ENCODE assay signal across 18 mouse cellular contexts in genomic region chr5:111428882-111429281, GRCm38 (mm10). TPM values are rescaled to one million over a fixed set of nuclear protein-coding genes. Genes with fewer than 3 reads are reported as not detected.
DNase-seq lines count a peak whose midpoint lies in the region; ATAC-seq and TF ChIP-seq lines count a peak whose summit lies in the region.
"Had no signal": no experiment of that assay in that cellular context is flagged by ENCODE, and none has a peak within 500 bp of the region (broad histone marks: within the 10 kb centered on the region; RNA-seq: fewer than 3 reads in every experiment).

No protein-coding gene starts in this region.

- TF ChIP-seq CTCF in hindbrain, postnatal 0 days (IDR thresholded peaks at IDR 0.05; ENCODE audit: low read depth), result no peak

- no peak overlapping the region for H3K4me3 ChIP-seq in heart, embryonic 13.5 days
- H3K4me3 ChIP-seq in forebrain, embryonic 15.5 days, result peak overlapping the region; percentile 74
- H3K4me3 ChIP-seq in hindbrain, postnatal 0 days (ENCODE audit: low read length), result no peak overlapping the region
- no peak overlapping the region for H3K4me3 ChIP-seq in neural tube, embryonic 15.5 days (replicated peaks)
- no peak overlapping the region for H3K4me3 ChIP-seq in heart, embryonic 12.5 days
- H3K4me3 ChIP-seq: lung, embryonic 15.5 days; megakaryocyte, embryonic 14.5 days; stomach, embryonic 15.5 days had no signal

- ATAC-seq in heart, embryonic 13.5 days (ENCODE audit: extremely low read depth, insufficient number of reproducible peaks, low FRiP score, low TSS enrichment), result no peak
- no peak for ATAC-seq in forebrain, embryonic 15.5 days (replicated peaks)
- peak; percentile 67 for ATAC-seq in hindbrain, postnatal 0 days
- no peak for ATAC-seq in neural tube, embryonic 15.5 days (ENCODE audit: low FRiP score)
- no peak for ATAC-seq in heart, embryonic 12.5 days (ENCODE audit: insufficient number of reproducible peaks, low FRiP score)
- ATAC-seq: Patski had no signal

- no peak overlapping the region for H3K27ac ChIP-seq in heart, embryonic 13.5 days (replicated peaks)
- H3K27ac ChIP-seq in forebrain, embryonic 15.5 days (replicated peaks), result peak overlapping the region; percentile 97
- H3K27ac ChIP-seq in hindbrain, postnatal 0 days, result 0 out of 2 replicates have a peak overlapping the region, but pooled peaks have one; percentile 32
- no peak overlapping the region for H3K27ac ChIP-seq in neural tube, embryonic 15.5 days (replicated peaks)
- no peak overlapping the region for H3K27ac ChIP-seq in heart, embryonic 12.5 days (ENCODE audit: poor library complexity, severe bottlenecking)
- H3K27ac ChIP-seq: lung, embryonic 15.5 days; stomach, embryonic 15.5 days had no signal

- no peak for DNase-seq in heart, postnatal 36 days
- DNase-seq in hindbrain, postnatal 0 days (ENCODE audit: low spot score), result peak; percentile 59
- no peak for DNase-seq in left cerebral cortex, postnatal 10 days (ENCODE audit: extremely low spot score in 1 of 2, low spot score in 2 of 2)
- no peak for DNase-seq in cerebellum, adult 11 months
- DNase-seq: cerebellum, adult 9-11 months; heart, adult 18-20 months; kidney, adult 2 months; liver; retina, postnatal 1 day; thymus, postnatal 14 days had no signal

- peak overlapping the region; percentile 54; the same call in 1 of the 2 replicates for H3K9ac ChIP-seq in heart, embryonic 13.5 days
- peak overlapping the region; percentile 94 for H3K9ac ChIP-seq in forebrain, embryonic 15.5 days (replicated peaks)
- H3K9ac ChIP-seq in hindbrain, postnatal 0 days (replicated peaks; ENCODE audit: low read length), result peak overlapping the region; percentile 15; the same call in 1 of the 2 replicates
- H3K9ac ChIP-seq in neural tube, embryonic 15.5 days (replicated peaks), result no peak overlapping the region
- H3K9ac ChIP-seq in heart, embryonic 12.5 days, result no peak overlapping the region
- H3K9ac ChIP-seq: lung, embryonic 15.5 days; stomach, embryonic 15.5 days had no signal

- H3K36me3 ChIP-seq in heart, embryonic 13.5 days, result peaks cover 20% of the 10 kb centered on the region; the same call in 1 of the 2 replicates
- H3K36me3 ChIP-seq in forebrain, embryonic 15.5 days, result no peaks in the 10 kb centered on the region
- H3K36me3 ChIP-seq in hindbrain, postnatal 0 days (ENCODE audit: insufficient read depth, low read length), result no peaks in the 10 kb centered on the region
- H3K36me3 ChIP-seq in neural tube, embryonic 15.5 days, result no peaks in the 10 kb centered on the region
- 0 out of 2 replicates have a peak, but pooled peaks cover 10% of the 10 kb centered on the region for H3K36me3 ChIP-seq in heart, embryonic 12.5 days
- H3K36me3 ChIP-seq: lung, embryonic 15.5 days; stomach, embryonic 15.5 days had no signal

- no peak overlapping the region for H3K4me2 ChIP-seq in heart, embryonic 13.5 days
- H3K4me2 ChIP-seq in forebrain, embryonic 15.5 days (replicated peaks), result peak overlapping the region; percentile 83
- peak overlapping the region; percentile 96 for H3K4me2 ChIP-seq in hindbrain, postnatal 0 days (ENCODE audit: low read depth, low read length)
- H3K4me2 ChIP-seq in neural tube, embryonic 15.5 days, result 0 out of 2 replicates have a peak overlapping the region, but pooled peaks have one; percentile 6
- no peak overlapping the region for H3K4me2 ChIP-seq in heart, embryonic 12.5 days
- H3K4me2 ChIP-seq: lung, embryonic 15.5 days; stomach, embryonic 15.5 days had no signal

- H3K4me1 ChIP-seq in heart, embryonic 13.5 days, result peaks cover 87% of the 10 kb centered on the region
- peaks cover 97% of the 10 kb centered on the region for H3K4me1 ChIP-seq in forebrain, embryonic 15.5 days
- peaks cover 23% of the 10 kb centered on the region for H3K4me1 ChIP-seq in hindbrain, postnatal 0 days (ENCODE audit: insufficient read depth, low read length)
- H3K4me1 ChIP-seq in neural tube, embryonic 15.5 days, result peaks cover 94% of the 10 kb centered on the region
- H3K4me1 ChIP-seq in heart, embryonic 12.5 days (replicated peaks), result peaks cover 69% of the 10 kb centered on the region
- H3K4me1 ChIP-seq: megakaryocyte, embryonic 14.5 days had no signal

- WGBS in heart, embryonic 13.5 days, result 71% methylated on average over 6 of the region's 6 CpGs
- WGBS in forebrain, embryonic 15.5 days, result 17% methylated on average over 6 of the region's 6 CpGs
- 27% methylated on average over 6 of the region's 6 CpGs for WGBS in hindbrain, postnatal 0 days
- 71% methylated on average over 6 of the region's 6 CpGs for WGBS in neural tube, embryonic 15.5 days
- WGBS in heart, embryonic 12.5 days, result 82% methylated on average over 6 of the region's 6 CpGs

- peaks cover 5% of the 10 kb centered on the region for H3K27me3 ChIP-seq in heart, embryonic 13.5 days (replicated peaks)
- H3K27me3 ChIP-seq in forebrain, embryonic 15.5 days, result no peaks in the 10 kb centered on the region
- H3K27me3 ChIP-seq in hindbrain, postnatal 0 days (ENCODE audit: insufficient read depth, low read length), result no peaks in the 10 kb centered on the region
- H3K27me3 ChIP-seq in neural tube, embryonic 15.5 days (replicated peaks), result no peaks in the 10 kb centered on the region
- 0 out of 2 replicates have a peak, but pooled peaks cover 6% of the 10 kb centered on the region for H3K27me3 ChIP-seq in heart, embryonic 12.5 days (replicated peaks)
- H3K27me3 ChIP-seq: lung, embryonic 15.5 days; stomach, embryonic 15.5 days had no signal

- H3K9me3 ChIP-seq in heart, embryonic 13.5 days, result no peaks in the 10 kb centered on the region
- H3K9me3 ChIP-seq in forebrain, embryonic 15.5 days, result no peaks in the 10 kb centered on the region
- no peaks in the 10 kb centered on the region for H3K9me3 ChIP-seq in hindbrain, postnatal 0 days (ENCODE audit: low read length)
- no peaks in the 10 kb centered on the region for H3K9me3 ChIP-seq in neural tube, embryonic 15.5 days (replicated peaks)
- no peaks in the 10 kb centered on the region for H3K9me3 ChIP-seq in heart, embryonic 12.5 days (replicated peaks)
- H3K9me3 ChIP-seq: lung, embryonic 15.5 days; megakaryocyte, embryonic 14.5 days; stomach, embryonic 15.5 days had no signal

- intact Hi-C loops in heart, postnatal 36 days (cut with DNase I), result no loop called here
- intact Hi-C loops in left cerebral cortex, postnatal 10 days (cut with DNase I), result loop anchor here (10.0 kb wide), 1 partner anchor 296 kb away; no protein-coding TSS in a partner anchor

RNA-seq across cellular contexts. Expression of gene Mn1, which starts 11.7 kb away (rescaled TPM):
- polyA plus RNA-seq in heart, embryonic 13.5 days (2015; fragmentation: Nextera tagmentation; extraction: Ambion mirVana), result 7.2 and 8.2 TPM in 2 replicates
- 10 to 100 TPM; 15.2 to 20.2 TPM for total RNA-seq in heart, postnatal 36 days (2021)
- 102 and 109 TPM in 2 replicates for polyA plus RNA-seq in forebrain, embryonic 15.5 days (2015; fragmentation: Nextera tagmentation; extraction: Ambion mirVana)
- 71.5 and 87.2 TPM in 2 replicates for total RNA-seq in hindbrain, postnatal 0 days (2014; rRNA removed)
- polyA plus RNA-seq in hindbrain, postnatal 0 days (2015; fragmentation: Nextera tagmentation; extraction: Ambion mirVana), result 27.0 and 32.9 TPM in 2 replicates
- 15.2 and 18.3 TPM in 2 replicates for polyA plus RNA-seq in neural tube, embryonic 15.5 days (2015; fragmentation: Nextera tagmentation; extraction: Ambion mirVana)
- total RNA-seq in left cerebral cortex, postnatal 10 days (2021), result 10 to 100 TPM; 63.5 to 70.7 TPM
- polyA plus RNA-seq in heart, embryonic 12.5 days (2016; fragmentation: Nextera tagmentation; extraction: Ambion mirVana), result 8.0 and 8.2 TPM in 2 replicates

Comparison
In these comparisons a context has a peak if more than half of its experiments do, and no peak if none do; other contexts are left out.
1. H3K9ac ChIP-seq: peak in heart, embryonic 13.5 days (single experiment), forebrain, embryonic 15.5 days (single experiment) and hindbrain, postnatal 0 days (single experiment); none in neural tube, embryonic 15.5 days (single experiment) and heart, embryonic 12.5 days (single experiment).
2. H3K27ac ChIP-seq: peak in forebrain, embryonic 15.5 days (single experiment) and hindbrain, postnatal 0 days (single experiment); none in heart, embryonic 13.5 days (single experiment), neural tube, embryonic 15.5 days (single experiment) and heart, embryonic 12.5 days (single experiment).
3. H3K4me2 ChIP-seq: peak in forebrain, embryonic 15.5 days (single experiment), hindbrain, postnatal 0 days (single experiment) and neural tube, embryonic 15.5 days (single experiment); none in heart, embryonic 13.5 days (single experiment) and heart, embryonic 12.5 days (single experiment).